Mouse (Mus musculus) heart, adult 2 months (tissue): ENCODE results near the gene Ccdc39.

Experiments used
- CTCF ChIP-seq: fragments of 200-600 bp; IDR thresholded peaks from 2 replicates; pipeline ENCODE4 v1.8.1; 2022; ENCODE audit warnings: antibody characterized with exemption, mild to moderate bottlenecking, moderate library complexity
- POLR2A ChIP-seq: fragments of 200-500 bp; IDR thresholded peaks from 2 replicates; pipeline ENCODE4 v1.6.1; 2011; ENCODE audit warnings: mild to moderate bottlenecking, low read depth, low read length, control low read depth; ENCODE audit not compliant: insufficient read depth

- TF ChIP-seq POLR2A (no peak), CTCF (no peak)
Measured at GRCm38 (mm10) chr3:33878661-33879060, 34.6 kb upstream of the Ccdc39 start.
